Mouse (Mus musculus) liver, embryonic 12.5 days (tissue): Measurements from ENCODE around the gene Ptcd3. TPM values are rescaled to one million over a fixed set of nuclear protein-coding genes. Genes with fewer than 3 reads are reported as not detected.

ENCODE experiments used
- ATAC-seq: fragments of 200-750 bp; cut with Nextera tagmentation; 2 replicates; pipeline ENCODE4 v1.8.0; 2017; ENCODE audit warnings: moderate number of reproducible peaks, mild to moderate bottlenecking, moderate library complexity
- H3K27ac ChIP-seq: fragments of 300-500 bp; sonication (generic); 2 replicates; pipeline ENCODE4 v1.5.1; 2016; ENCODE audit warnings: mild to moderate bottlenecking
- H3K27me3 ChIP-seq: fragments of 300-500 bp; sonication (generic); replicated peaks from 2 replicates; pipeline ENCODE4 v1.6.1; 2016; ENCODE audit warnings: mild to moderate bottlenecking, moderate library complexity
- H3K36me3 ChIP-seq: fragments of 300-500 bp; sonication (generic); 2 replicates; pipeline ENCODE4 v1.6.1; 2016; ENCODE audit warnings: mild to moderate bottlenecking, moderate library complexity
- H3K4me1 ChIP-seq: fragments of 300-500 bp; sonication (generic); 2 replicates; pipeline ENCODE4 v1.6.1; 2016
- H3K4me2 ChIP-seq: fragments of 300-500 bp; sonication (generic); 2 replicates; pipeline ENCODE4 v1.6.1; 2016; ENCODE audit warnings: mild to moderate bottlenecking, moderate library complexity
- H3K4me3 ChIP-seq: fragments of 300-500 bp; sonication (generic); 2 replicates; pipeline ENCODE4 v1.5.1; 2016; ENCODE audit warnings: mild to moderate bottlenecking, moderate library complexity
- H3K9ac ChIP-seq: fragments of 300-500 bp; sonication (generic); 2 replicates; pipeline ENCODE4 v1.6.1; 2016; ENCODE audit warnings: mild to moderate bottlenecking, moderate library complexity
- H3K9me3 ChIP-seq: fragments of 300-500 bp; sonication (generic); replicated peaks from 2 replicates; pipeline ENCODE4 v1.6.1; 2016; ENCODE audit warnings: mild to moderate bottlenecking, moderate library complexity
- WGBS: fragments of 180-500 bp; shearing (Covaris S2); methylation state at CpG from one replicate; pipeline ENCODE4 v1.1.7; 2016; ENCODE audit not compliant: insufficient replicate concordance; 5-methylcytosine and 5-hydroxymethylcytosine counted together
- polyA plus RNA-seq: library from polyadenylated mRNA; unstranded; fragments of >200 nt; fragmentation: Nextera tagmentation; extraction: Ambion mirVana; gene quantifications from 2 replicates; pipeline ENCODE4 v1.2.1, GENCODE M21; 2016

Ptcd3 gene
- polyA plus RNA-seq = 100 and 102 TPM in 2 replicates

- Histone ChIP-seq H3K4me2 (peak within 1 kb of the TSS; percentile 80), H3K4me1 (peaks cover 45% of the 10 kb centered on the region), H3K9me3 (no peaks in the 10 kb centered on the region), H3K4me3 (peak within 1 kb of the TSS; percentile 86), H3K27me3 (no peaks in the 10 kb centered on the region), H3K9ac (peak within 1 kb of the TSS; percentile 77), H3K36me3 (peaks cover 47% of the 10 kb centered on the region), H3K27ac (peak within 1 kb of the TSS; percentile 67)
- WGBS = under 1% methylated on average over 58 of the region's 58 CpGs
- peak; percentile 78 for ATAC-seq
These were observed at the start of gene Ptcd3, which contains the start of gene Polr1a for GRCm38 (mm10) chr6:71908481-71909381. Ptcd3 (minus strand) TSS chr6:71908750. Polr1a (plus strand) TSS chr6:71909053.

- no peaks in the 10 kb centered on the region for H3K9me3 ChIP-seq
- H3K9ac ChIP-seq = no peak overlapping the region
- peaks cover 89% of the 10 kb centered on the region for H3K36me3 ChIP-seq
- 86% methylated on average over 5 of the region's 5 CpGs for WGBS
- H3K4me2 ChIP-seq = no peak overlapping the region
- no peaks in the 10 kb centered on the region for H3K4me1 ChIP-seq
- H3K27ac ChIP-seq = no peak overlapping the region
- no peaks in the 10 kb centered on the region for H3K27me3 ChIP-seq
- no peak overlapping the region for H3K4me3 ChIP-seq
- ATAC-seq = no peak
These were observed 42.6 kb upstream of the Ptcd3 start for GRCm38 (mm10) chr6:71951192-71951591.

GRCm38 (mm10) chr6:71950592-71950991 is 42.0 kb upstream of the Ptcd3 start:
- Histone ChIP-seq H3K36me3 (peaks cover 93% of the 10 kb centered on the region), H3K27ac (no peak overlapping the region), H3K4me2 (no peak overlapping the region), H3K9ac (no peak overlapping the region), H3K9me3 (no peaks in the 10 kb centered on the region), H3K4me3 (no peak overlapping the region), H3K4me1 (no peaks in the 10 kb centered on the region), H3K27me3 (no peaks in the 10 kb centered on the region)
- WGBS = 65% methylated on average over 3 of the region's 3 CpGs
- ATAC-seq = no peak

DNA sequence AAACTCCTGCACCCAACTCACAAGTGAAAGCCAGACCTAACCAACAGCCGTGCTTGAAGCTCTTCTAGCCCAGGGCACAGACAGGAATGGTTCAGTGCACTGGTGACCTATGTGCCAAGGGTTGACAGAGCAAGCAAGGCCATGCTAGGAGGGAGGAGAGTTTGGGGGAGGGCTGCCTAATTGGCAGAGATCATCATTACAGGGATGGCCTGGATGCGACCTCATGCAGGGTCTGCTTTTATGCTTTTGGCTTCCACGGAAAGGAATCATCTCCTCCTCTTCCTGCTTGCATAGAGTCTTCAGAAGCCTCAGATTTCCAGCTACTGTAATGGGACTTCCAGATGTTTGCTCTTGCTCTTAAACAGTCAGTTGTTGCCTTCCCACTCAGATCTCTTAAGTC is 41.2 kb upstream of the Ptcd3 start:
- H3K27ac ChIP-seq = no peak overlapping the region
- peaks cover 96% of the 10 kb centered on the region for H3K36me3 ChIP-seq
- H3K27me3 ChIP-seq = no peaks in the 10 kb centered on the region
- no peak for ATAC-seq
- H3K9me3 ChIP-seq = no peaks in the 10 kb centered on the region
- H3K4me1 ChIP-seq = no peaks in the 10 kb centered on the region
- 86% methylated on average over 3 of the region's 3 CpGs for WGBS
- H3K4me2 ChIP-seq = no peak overlapping the region
- H3K4me3 ChIP-seq = no peak overlapping the region
- no peak overlapping the region for H3K9ac ChIP-seq

- Histone ChIP-seq H3K4me3 (no peak overlapping the region), H3K9ac (no peak overlapping the region), H3K9me3 (no peaks in the 10 kb centered on the region), H3K4me1 (no peaks in the 10 kb centered on the region), H3K27me3 (no peaks in the 10 kb centered on the region), H3K27ac (no peak overlapping the region), H3K4me2 (no peak overlapping the region), H3K36me3 (peaks cover 89% of the 10 kb centered on the region)
- no peak for ATAC-seq
- WGBS = 84% methylated on average over 8 of the region's 8 CpGs
These were observed 37.6 kb upstream of the Ptcd3 start for GRCm38 (mm10) chr6:71946121-71946520.

- H3K4me3 ChIP-seq = no peak overlapping the region
- H3K9ac ChIP-seq = no peak overlapping the region
- peaks cover 89% of the 10 kb centered on the region for H3K36me3 ChIP-seq
- no peaks in the 10 kb centered on the region for H3K27me3 ChIP-seq
- H3K9me3 ChIP-seq = no peaks in the 10 kb centered on the region
- WGBS = 84% methylated on average over 6 of the region's 6 CpGs
- H3K27ac ChIP-seq = no peak overlapping the region
- no peak overlapping the region for H3K4me2 ChIP-seq
- no peaks in the 10 kb centered on the region for H3K4me1 ChIP-seq
- no peak for ATAC-seq
These were observed 36.6 kb upstream of the Ptcd3 start for GRCm38 (mm10) chr6:71945101-71945500.

- H3K27me3 ChIP-seq = no peaks in the 10 kb centered on the region
- no peak for ATAC-seq
- no peaks in the 10 kb centered on the region for H3K4me1 ChIP-seq
- no peak overlapping the region for H3K4me3 ChIP-seq
- H3K4me2 ChIP-seq = no peak overlapping the region
- no peak overlapping the region for H3K9ac ChIP-seq
- no peaks in the 10 kb centered on the region for H3K9me3 ChIP-seq
- 86% methylated on average over 6 of the region's 6 CpGs for WGBS
- H3K36me3 ChIP-seq = peaks cover 87% of the 10 kb centered on the region
- H3K27ac ChIP-seq = no peak overlapping the region
These were observed 32.4 kb upstream of the Ptcd3 start for GRCm38 (mm10) chr6:71940912-71941311.

- 0 out of 2 replicates have a peak overlapping the region, but pooled peaks have one; percentile 28 for H3K27ac ChIP-seq
- no peak overlapping the region for H3K4me2 ChIP-seq
- WGBS = 76% methylated on average over 2 of the region's 2 CpGs
- H3K9ac ChIP-seq = no peak overlapping the region
- no peak overlapping the region for H3K4me3 ChIP-seq
- no peaks in the 10 kb centered on the region for H3K27me3 ChIP-seq
- H3K36me3 ChIP-seq = peaks cover 97% of the 10 kb centered on the region
- no peak for ATAC-seq
- H3K4me1 ChIP-seq = peaks cover 10% of the 10 kb centered on the region; the same call in 1 of the 2 replicates
- H3K9me3 ChIP-seq = no peaks in the 10 kb centered on the region
These were observed 27.2 kb upstream of the Ptcd3 start for GRCm38 (mm10) chr6:71935737-71936136.

DNA sequence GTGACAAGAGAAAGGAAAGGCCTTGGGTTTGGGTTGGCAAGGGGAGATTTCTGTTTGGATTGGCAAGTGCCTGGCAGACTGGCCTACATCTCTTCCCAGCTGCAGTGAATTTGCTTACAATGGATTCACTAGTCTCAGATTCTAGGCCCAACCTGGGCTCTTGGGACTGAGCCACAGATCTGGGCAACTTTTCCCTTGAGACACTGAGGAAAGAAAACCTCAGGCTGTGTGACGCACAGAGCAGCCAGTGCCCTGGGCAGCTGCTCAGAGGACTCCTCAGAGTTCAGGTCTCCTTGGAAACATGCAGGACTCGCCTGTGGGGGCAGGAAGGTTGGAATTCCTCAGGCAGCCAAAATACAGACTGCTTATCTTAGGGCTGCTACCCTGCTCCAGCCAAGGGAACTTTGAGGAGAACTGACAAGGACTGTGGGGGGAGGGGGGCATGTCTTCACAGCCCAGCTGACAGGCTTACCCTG is 25.6 kb upstream of the Ptcd3 start:
- Histone ChIP-seq H3K9me3 (no peaks in the 10 kb centered on the region), H3K4me3 (no peak overlapping the region), H3K36me3 (peaks cover 99% of the 10 kb centered on the region), H3K4me1 (peaks cover 10% of the 10 kb centered on the region; the same call in 1 of the 2 replicates), H3K27ac (no peak overlapping the region; the same call in 1 of the 2 replicates), H3K9ac (no peak overlapping the region), H3K4me2 (no peak overlapping the region), H3K27me3 (no peaks in the 10 kb centered on the region)
- 76% methylated on average over 2 of the region's 2 CpGs for WGBS
- ATAC-seq = no peak

GRCm38 (mm10) chr6:71932347-71932746 is 23.8 kb upstream of the Ptcd3 start:
- H3K9me3 ChIP-seq = no peaks in the 10 kb centered on the region
- ATAC-seq = no peak
- H3K4me2 ChIP-seq = no peak overlapping the region
- no peak overlapping the region for H3K4me3 ChIP-seq
- no peak overlapping the region for H3K27ac ChIP-seq
- H3K36me3 ChIP-seq = peaks cover 96% of the 10 kb centered on the region
- 74% methylated on average over 5 of the region's 5 CpGs for WGBS
- peaks cover 10% of the 10 kb centered on the region; the same call in 1 of the 2 replicates for H3K4me1 ChIP-seq
- no peak overlapping the region for H3K9ac ChIP-seq
- H3K27me3 ChIP-seq = no peaks in the 10 kb centered on the region

- Histone ChIP-seq H3K9ac (no peak overlapping the region), H3K9me3 (no peaks in the 10 kb centered on the region), H3K27me3 (no peaks in the 10 kb centered on the region), H3K4me3 (no peak overlapping the region), H3K36me3 (peaks cover 96% of the 10 kb centered on the region), H3K4me2 (no peak overlapping the region), H3K4me1 (peaks cover 10% of the 10 kb centered on the region; the same call in 1 of the 2 replicates), H3K27ac (no peak overlapping the region)
- WGBS = 81% methylated on average over 12 of the region's 12 CpGs
- no peak for ATAC-seq
These were observed 22.4 kb upstream of the Ptcd3 start for GRCm38 (mm10) chr6:71930830-71931437.

DNA sequence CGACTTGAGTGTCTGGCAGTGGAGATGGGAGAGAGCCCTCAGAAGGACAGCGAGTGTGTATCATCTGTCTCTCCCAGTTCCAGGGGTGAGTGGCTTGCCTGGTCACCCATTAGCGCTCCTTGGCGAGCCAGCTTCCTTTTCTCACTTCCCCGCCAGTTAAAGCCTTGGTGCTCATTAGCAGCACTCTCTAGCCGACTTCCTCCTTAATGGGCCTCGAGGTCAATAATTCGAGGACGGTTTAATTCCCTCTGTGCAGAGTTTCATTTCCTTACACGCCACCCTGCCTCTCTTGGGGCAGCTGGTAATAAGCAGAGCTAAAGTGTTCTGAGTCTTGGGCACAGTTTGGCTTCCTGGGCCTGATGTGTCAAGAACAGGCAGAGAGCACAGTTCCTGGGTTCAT is 21.5 kb upstream of the Ptcd3 start:
- H3K36me3 ChIP-seq = peaks cover 96% of the 10 kb centered on the region
- H3K4me3 ChIP-seq = no peak overlapping the region
- H3K9ac ChIP-seq = no peak overlapping the region
- no peaks in the 10 kb centered on the region for H3K9me3 ChIP-seq
- no peak overlapping the region for H3K4me2 ChIP-seq
- no peak overlapping the region; the same call in 1 of the 2 replicates for H3K27ac ChIP-seq
- no peak for ATAC-seq
- H3K27me3 ChIP-seq = no peaks in the 10 kb centered on the region
- H3K4me1 ChIP-seq = peaks cover 10% of the 10 kb centered on the region; the same call in 1 of the 2 replicates
- whole genome bisulfite sequencing = 71% methylated on average over 10 of the region's 10 CpGs
